8 mouse cellular contexts compared by ENCODE assay signal in genomic region chr10:80140666-80141035, GRCm38 (mm10). TPM values are rescaled to one million over a fixed set of nuclear protein-coding genes. Genes with fewer than 3 reads are reported as not detected.
DNase-seq lines count a peak whose midpoint lies in the region; ATAC-seq and TF ChIP-seq lines count a peak whose summit lies in the region.

Gene Cbarp, minus strand, starts transcription at chr10:80140835.

- H3K9me3 ChIP-seq in heart, embryonic 12.5 days (replicated peaks): 0 out of 2 replicates have a peak, but pooled peaks cover 4% of the 10 kb centered on the region
- no peaks in the 10 kb centered on the region for H3K9me3 ChIP-seq in ES-E14 (ENCODE audit: control insufficient read depth, insufficient read depth, low read depth, low read length)
- H3K9me3 ChIP-seq in forebrain, embryonic 11.5 days (ENCODE audit: control insufficient read depth, low read length): no peaks in the 10 kb centered on the region

- H3K4me1 ChIP-seq in heart, embryonic 12.5 days (replicated peaks): peaks cover 67% of the 10 kb centered on the region
- H3K4me1 ChIP-seq in ES-E14 (ENCODE audit: control insufficient read depth in 2 of 2, insufficient read depth in 2 of 2, low read length in 2 of 2, poor library complexity in 1 of 2): peaks cover 5 to 23% of the 10 kb centered on the region in 2 experiments; a peak in 3 of 4 replicates
- peaks cover 25% of the 10 kb centered on the region for H3K4me1 ChIP-seq in forebrain, embryonic 11.5 days (replicated peaks; ENCODE audit: control insufficient read depth, insufficient read depth, low read length)
- peaks cover 34% of the 10 kb centered on the region for H3K4me1 ChIP-seq in small intestine, adult 2 months (ENCODE audit: control insufficient read depth, insufficient read depth, insufficient read length, low read length)

- TF ChIP-seq POLR2A in small intestine, adult 2 months (IDR thresholded peaks at IDR 0.05; ENCODE audit: low read depth, low read length): no peak

- peaks cover 29% of the 10 kb centered on the region for H3K27me3 ChIP-seq in heart, embryonic 12.5 days (replicated peaks)
- H3K27me3 ChIP-seq in forebrain, embryonic 11.5 days (ENCODE audit: control insufficient read depth, insufficient read depth, low read length): peaks cover 9% of the 10 kb centered on the region
- H3K27me3 ChIP-seq in small intestine, adult 2 months (ENCODE audit: control insufficient read depth, insufficient read depth, low read length): peaks cover 15% of the 10 kb centered on the region

- intact Hi-C loops in left cerebral cortex, postnatal 36 days (cut with DNase I): no loop called here

- in situ Hi-C loops in ES-E14 (cut with MboI; ENCODE audit: low sequenced_read_pairs in 2 of 2, unreplicated experiment in 2 of 2): no loop called here

- WGBS in heart, embryonic 12.5 days: 76% methylated on average over 10 of the region's 10 CpGs
- 73% methylated on average over 10 of the region's 10 CpGs for WGBS in forebrain, embryonic 11.5 days
- WGBS in small intestine, adult 2 months: 69% methylated on average over 10 of the region's 10 CpGs

- TF ChIP-seq CTCF in small intestine, adult 2 months (IDR thresholded peaks at IDR 0.05; ENCODE audit: extremely low read depth, insufficient read length, insufficient replicate concordance, low read depth, low read length): no peak

- H3K9ac ChIP-seq in heart, embryonic 12.5 days: peak within 1 kb of the TSS; percentile 90
- peak within 1 kb of the TSS; percentile 54; the same call in 1 of the 2 replicates for H3K9ac ChIP-seq in ES-E14 (ENCODE audit: insufficient read depth, low read depth, low read length, poor library complexity, severe bottlenecking)
- H3K9ac ChIP-seq in forebrain, embryonic 11.5 days (ENCODE audit: low read length): peak within 1 kb of the TSS; percentile 27; the same call in 1 of the 2 replicates

- peak within 1 kb of the TSS; percentile 79 for H3K4me3 ChIP-seq in heart, embryonic 12.5 days
- H3K4me3 ChIP-seq in ES-E14 (ENCODE audit: insufficient read depth in 1 of 2, low read depth in 1 of 2, low read length in 2 of 2, poor library complexity in 1 of 2, severe bottlenecking in 1 of 2): peak within 1 kb of the TSS; percentile 49 to 96
- peak within 1 kb of the TSS; percentile 79 for H3K4me3 ChIP-seq in forebrain, embryonic 11.5 days (ENCODE audit: low read depth, low read length)
- peak within 1 kb of the TSS; percentile 43 for H3K4me3 ChIP-seq in small intestine, adult 2 months (ENCODE audit: low read depth, low read length)

- H3K36me3 ChIP-seq in heart, embryonic 12.5 days: peaks cover 24% of the 10 kb centered on the region
- peaks cover 25% of the 10 kb centered on the region for H3K36me3 ChIP-seq in ES-E14 (ENCODE audit: control insufficient read depth, insufficient read depth, low read length, poor library complexity, severe bottlenecking)
- H3K36me3 ChIP-seq in forebrain, embryonic 11.5 days (ENCODE audit: control insufficient read depth, insufficient read depth, low read length): peaks cover 3% of the 10 kb centered on the region; the same call in 1 of the 2 replicates
- peaks cover 23% of the 10 kb centered on the region for H3K36me3 ChIP-seq in small intestine, adult 2 months (ENCODE audit: control insufficient read depth, insufficient read depth, low read length)

- peak within 1 kb of the TSS; percentile 59 for H3K27ac ChIP-seq in heart, embryonic 12.5 days (ENCODE audit: poor library complexity, severe bottlenecking)
- H3K27ac ChIP-seq in ES-E14 (ENCODE audit: insufficient read depth, low read depth, low read length, poor library complexity, severe bottlenecking): no peak within 1 kb of the TSS
- peak within 1 kb of the TSS; percentile 13 for H3K27ac ChIP-seq in forebrain, embryonic 11.5 days (ENCODE audit: low read depth, low read length)
- peak within 1 kb of the TSS; percentile 48 for H3K27ac ChIP-seq in small intestine, adult 2 months (ENCODE audit: insufficient read depth, low read depth, low read length)

- peak within 1 kb of the TSS; percentile 100 for H3K4me2 ChIP-seq in heart, embryonic 12.5 days
- peak within 1 kb of the TSS; percentile 97 for H3K4me2 ChIP-seq in forebrain, embryonic 11.5 days (ENCODE audit: low read depth, low read length, severe bottlenecking)

- ATAC-seq in heart, embryonic 12.5 days (ENCODE audit: insufficient number of reproducible peaks, low FRiP score): no peak
- no peak for ATAC-seq in forebrain, embryonic 11.5 days (replicated peaks; ENCODE audit: low FRiP score)

- DNase-seq in heart, adult 9 months (ENCODE audit: low spot score in 2 of 2): no peak
- DNase-seq in ES-E14 (ENCODE audit: low read depth, low spot score) (no peak), MN1 (ENCODE audit: low spot score) (no peak)
- DNase-seq in forebrain, embryonic 11.5 days (ENCODE audit: low spot score): no peak
- no peak for DNase-seq in left cerebral cortex, postnatal 36 days (ENCODE audit: low spot score in 2 of 2)
- DNase-seq in cerebellum, adult 11 months: no peak

TF ChIP-seq in ES-E14, 5 proteins besides CTCF, POLR2A, EP300 and RAD21:
- TF ChIP-seq ZNF384 (IDR thresholded peaks at IDR 0.05; ENCODE audit: low read depth, low read length) (no peak), HCFC1 (IDR thresholded peaks at IDR 0.05; ENCODE audit: borderline replicate concordance, insufficient read depth, low read length) (no peak), CHD2 (IDR thresholded peaks at IDR 0.05; ENCODE audit: low read depth, low read length) (no peak), ZC3H11A (IDR thresholded peaks at IDR 0.05; ENCODE audit: borderline replicate concordance, low read depth, low read length) (no peak), MAFK (IDR thresholded peaks at IDR 0.05; ENCODE audit: insufficient read depth, low read depth, low read length) (no peak)

RNA-seq across cellular contexts. Expression of gene Cbarp, which starts in this region (rescaled TPM):
- polyA plus RNA-seq in heart, embryonic 12.5 days (2016; fragmentation: Nextera tagmentation; extraction: Ambion mirVana): 1.7 and 3.6 TPM in 2 replicates
- 20.9 and 41.0 TPM in 2 replicates for total RNA-seq in ES-E14 (2012; rRNA removed)
- polyA plus RNA-seq in forebrain, embryonic 11.5 days (2014; fragmentation: Nextera tagmentation; extraction: Ambion mirVana): 10.4 and 15.0 TPM in 2 replicates
- 100 to 1,000 TPM; 431 to 463 TPM for total RNA-seq in left cerebral cortex, postnatal 36 days (2021)
- 3.7 and 6.6 TPM in 2 replicates for polyA plus RNA-seq in small intestine, adult 2 months (2012; rRNA removed)

Comparison
In these comparisons a context has a peak if more than half of its experiments do, and no peak if none do; other contexts are left out.
1. RNA of gene Cbarp (total RNA-seq): 431 to 463 TPM in left cerebral cortex, postnatal 36 days; 20.9 to 41.0 TPM in ES-E14; every median in the first group is over 10 times any median in the second.
2. H3K9ac ChIP-seq: peak in every context shown above with its lines; median percentile 90 in heart, embryonic 12.5 days; 54 in ES-E14; 27 in forebrain, embryonic 11.5 days.
3. Peak in every context shown above with its lines, with median percentiles within 50 percentile points of each other: H3K4me3 ChIP-seq.